11 mouse cellular contexts compared by ENCODE assay signal in genomic region chr10:19687686-19688085, GRCm38 (mm10). TPM values are rescaled to one million over a fixed set of nuclear protein-coding genes. Genes with fewer than 3 reads are reported as not detected.
"Had no signal": no experiment of that assay in that cellular context is flagged by ENCODE, and none has a peak within 500 bp of the region (broad histone marks: within the 10 kb centered on the region; RNA-seq: fewer than 3 reads in every experiment).

No protein-coding gene starts in this region.

- ATAC-seq: liver, embryonic 12.5 days; midbrain, embryonic 16.5 days had no signal

- DNase-seq: kidney, adult 8-10 months; kidney, postnatal 25 days; layer of hippocampus, postnatal 36 days; lung, embryonic 14.5 days; lung, postnatal 10 days; lung, postnatal 4 days; right cerebral cortex, adult 18-20 months; right cerebral cortex, postnatal 25 days had no signal

RNA-seq across cellular contexts. Expression of gene Il20ra, which starts 24.7 kb away (rescaled TPM):
- total RNA-seq: layer of hippocampus, postnatal 36 days; megakaryocyte-erythroid progenitor cell, adult 5-6 weeks had no signal
